Mouse (Mus musculus): Measurements from ENCODE around the gene Actr8. TPM values are rescaled to one million over a fixed set of nuclear protein-coding genes. Genes with fewer than 3 reads are reported as not detected.

Gene Actr8
- polyA plus RNA-seq, 1 experiment from 2014 or later = 65.1 TPM

GRCm38 (mm10) chr14:30008733-30009575 lies 30.8 kb downstream of the Actr8 start, which contains the start of the genes Il17rb and Chdh:
Il17rb (minus strand) TSS chr14:30008896.
Chdh (plus strand) TSS chr14:30009023.
- peaks cover 14% of the 10 kb centered on the region for H3K4me1 ChIP-seq
- H3K9me3 ChIP-seq = no peaks in the 10 kb centered on the region
- H3K27ac ChIP-seq = peak within 1 kb of the TSS; percentile 49; the same call in 1 of the 2 replicates
- H3K27me3 ChIP-seq (ENCODE audit: insufficient read depth, poor library complexity, severe bottlenecking) = peaks cover 56% of the 10 kb centered on the region
- H3K4me3 ChIP-seq = peak within 1 kb of the TSS; percentile 62
- no peaks in the 10 kb centered on the region for H3K36me3 ChIP-seq
- whole genome bisulfite sequencing = 7% methylated on average over 54 of the region's 54 CpGs
- DNase-seq (ENCODE audit: low spot score) = peak; percentile 79

- Histone ChIP-seq H3K4me3 (no peak overlapping the region), H3K27ac (no peak overlapping the region), H3K4me1 (peaks cover 14% of the 10 kb centered on the region), H3K27me3 (ENCODE audit: insufficient read depth, poor library complexity, severe bottlenecking) (peaks cover 54% of the 10 kb centered on the region), H3K9me3 (no peaks in the 10 kb centered on the region), H3K36me3 (no peaks in the 10 kb centered on the region)
- 82% methylated on average over 10 of the region's 10 CpGs for WGBS
- no peak for DNase-seq (ENCODE audit: low spot score)
Observed at GRCm38 (mm10) chr14:30009864-30010560, 31.9 kb downstream of the Actr8 start.

- no peak for DNase-seq (ENCODE audit: low spot score)
- peaks cover 46% of the 10 kb centered on the region for H3K27me3 ChIP-seq (ENCODE audit: insufficient read depth, poor library complexity, severe bottlenecking)
- no peaks in the 10 kb centered on the region for H3K9me3 ChIP-seq
- H3K4me1 ChIP-seq = peaks cover 14% of the 10 kb centered on the region
- H3K36me3 ChIP-seq = no peaks in the 10 kb centered on the region
- no peak overlapping the region for H3K4me3 ChIP-seq
- 83% methylated on average over 10 of the region's 10 CpGs for WGBS
- H3K27ac ChIP-seq = no peak overlapping the region
Observed at GRCm38 (mm10) chr14:30011886-30012560, 33.9 kb downstream of the Actr8 start.

- Histone ChIP-seq H3K36me3 (no peaks in the 10 kb centered on the region), H3K4me1 (peaks cover 5% of the 10 kb centered on the region; the same call in 1 of the 2 replicates), H3K9me3 (no peaks in the 10 kb centered on the region), H3K4me3 (no peak overlapping the region), H3K27ac (no peak overlapping the region), H3K27me3 (ENCODE audit: insufficient read depth, poor library complexity, severe bottlenecking) (peaks cover 21% of the 10 kb centered on the region)
- no peak for DNase-seq (ENCODE audit: low spot score)
- WGBS = 76% methylated on average over 10 of the region's 10 CpGs
Observed at GRCm38 (mm10) chr14:30014487-30014886, 36.4 kb downstream of the Actr8 start.

- 63% methylated on average over 1 of the region's 1 CpGs for WGBS
- Histone ChIP-seq H3K27me3 (ENCODE audit: insufficient read depth, poor library complexity, severe bottlenecking) (peaks cover 16% of the 10 kb centered on the region), H3K4me3 (no peak overlapping the region), H3K36me3 (no peaks in the 10 kb centered on the region), H3K9me3 (no peaks in the 10 kb centered on the region), H3K27ac (no peak overlapping the region), H3K4me1 (0 out of 2 replicates have a peak, but pooled peaks cover 5% of the 10 kb centered on the region)
- DNase-seq (ENCODE audit: low spot score) = no peak
Observed at GRCm38 (mm10) chr14:30015008-30015407, 36.9 kb downstream of the Actr8 start.

GRCm38 (mm10) chr14:30016666-30017065 lies 38.5 kb downstream of the Actr8 start:
- WGBS = 84% methylated on average over 5 of the region's 5 CpGs
- no peaks in the 10 kb centered on the region for H3K4me1 ChIP-seq

GRCm38 (mm10) chr14:30017794-30018462 lies 39.8 kb downstream of the Actr8 start:
- H3K27ac ChIP-seq = no peak overlapping the region
- WGBS = 82% methylated on average over 8 of the region's 8 CpGs
- H3K4me1 ChIP-seq = no peaks in the 10 kb centered on the region
- no peaks in the 10 kb centered on the region for H3K27me3 ChIP-seq (ENCODE audit: insufficient read depth, poor library complexity, severe bottlenecking)
- H3K36me3 ChIP-seq = no peaks in the 10 kb centered on the region
- no peaks in the 10 kb centered on the region for H3K9me3 ChIP-seq
- DNase-seq (ENCODE audit: low spot score) = no peak
- H3K4me3 ChIP-seq = no peak overlapping the region

More at GRCm38 (mm10) chr14:30016666-30017065, 38.5 kb downstream of the Actr8 start:
- H3K36me3 ChIP-seq = no peaks in the 10 kb centered on the region
- no peak overlapping the region for H3K4me3 ChIP-seq
- H3K27ac ChIP-seq = no peak overlapping the region
- no peak for DNase-seq (ENCODE audit: low spot score)
- H3K9me3 ChIP-seq = no peaks in the 10 kb centered on the region
- H3K27me3 ChIP-seq (ENCODE audit: insufficient read depth, poor library complexity, severe bottlenecking) = no peaks in the 10 kb centered on the region

GRCm38 (mm10) chr14:30018463-30018801 lies 40.3 kb downstream of the Actr8 start:
- Histone ChIP-seq H3K36me3 (no peaks in the 10 kb centered on the region), H3K4me1 (no peaks in the 10 kb centered on the region), H3K27ac (no peak overlapping the region), H3K9me3 (no peaks in the 10 kb centered on the region), H3K27me3 (ENCODE audit: insufficient read depth, poor library complexity, severe bottlenecking) (no peaks in the 10 kb centered on the region), H3K4me3 (no peak overlapping the region)
- DNase-seq (ENCODE audit: low spot score) = no peak
- WGBS = 92% methylated on average over 4 of the region's 4 CpGs

- no peak overlapping the region for H3K27ac ChIP-seq
- no peaks in the 10 kb centered on the region for H3K36me3 ChIP-seq
- H3K9me3 ChIP-seq = no peaks in the 10 kb centered on the region
- no peak for DNase-seq (ENCODE audit: low spot score)
- no peak overlapping the region for H3K4me3 ChIP-seq
- H3K4me1 ChIP-seq = no peaks in the 10 kb centered on the region
- 83% methylated on average over 6 of the region's 6 CpGs for WGBS
- no peaks in the 10 kb centered on the region for H3K27me3 ChIP-seq (ENCODE audit: insufficient read depth, poor library complexity, severe bottlenecking)
Observed at GRCm38 (mm10) chr14:30018846-30019245, 40.7 kb downstream of the Actr8 start.

- H3K36me3 ChIP-seq = no peaks in the 10 kb centered on the region
- H3K9me3 ChIP-seq = no peaks in the 10 kb centered on the region
- no peak for DNase-seq (ENCODE audit: low spot score)
- H3K4me1 ChIP-seq = no peaks in the 10 kb centered on the region
- 91% methylated on average over 8 of the region's 8 CpGs for WGBS
- no peak overlapping the region for H3K4me3 ChIP-seq
- no peaks in the 10 kb centered on the region for H3K27me3 ChIP-seq (ENCODE audit: insufficient read depth, poor library complexity, severe bottlenecking)
- no peak overlapping the region for H3K27ac ChIP-seq
Observed at GRCm38 (mm10) chr14:30019375-30019774, 41.2 kb downstream of the Actr8 start.

- Histone ChIP-seq H3K4me1 (no peaks in the 10 kb centered on the region), H3K4me3 (no peak overlapping the region), H3K27me3 (ENCODE audit: insufficient read depth, poor library complexity, severe bottlenecking) (no peaks in the 10 kb centered on the region), H3K9me3 (no peaks in the 10 kb centered on the region), H3K36me3 (no peaks in the 10 kb centered on the region), H3K27ac (no peak overlapping the region)
- 63% methylated on average over 9 of the region's 9 CpGs for whole genome bisulfite sequencing
- DNase-seq (ENCODE audit: low spot score) = no peak
Observed at GRCm38 (mm10) chr14:30019792-30020575, 41.8 kb downstream of the Actr8 start.

GRCm38 (mm10) chr14:30022471-30022870 lies 44.3 kb downstream of the Actr8 start:
- WGBS = 87% methylated on average over 6 of the region's 6 CpGs

More at GRCm38 (mm10) chr14:30022471-30022870, 44.3 kb downstream of the Actr8 start:
- Histone ChIP-seq H3K27ac (no peak overlapping the region), H3K36me3 (no peaks in the 10 kb centered on the region), H3K4me3 (no peak overlapping the region), H3K9me3 (no peaks in the 10 kb centered on the region), H3K27me3 (ENCODE audit: insufficient read depth, poor library complexity, severe bottlenecking) (no peaks in the 10 kb centered on the region), H3K4me1 (no peaks in the 10 kb centered on the region)
- no peak for DNase-seq (ENCODE audit: low spot score)
